15 mouse cellular contexts compared by ENCODE assay signal in genomic region chr2:166647242-166647641, GRCm38 (mm10).
DNase-seq lines count a peak whose midpoint lies in the region; ATAC-seq and TF ChIP-seq lines count a peak whose summit lies in the region.
"Had no signal": no experiment of that assay in that cellular context is flagged by ENCODE, and none has a peak within 500 bp of the region (broad histone marks: within the 10 kb centered on the region; RNA-seq: fewer than 3 reads in every experiment).

No protein-coding gene starts in this region.

- TF ChIP-seq POLR2A in thymus, adult 2 months (IDR thresholded peaks at IDR 0.05; ENCODE audit: control insufficient read depth, extremely low read depth, insufficient read depth, low read length, poor library complexity), result no peak

- no peak for DNase-seq in forebrain, embryonic 10.5 days (ENCODE audit: extremely low spot score, low spot score)
- no peak for DNase-seq in forebrain, embryonic 14.5 days (ENCODE audit: low spot score)
- DNase-seq in thymus, adult 2 months, result no peak
- no peak for DNase-seq in thymus, postnatal 0 days (ENCODE audit: low spot score)
- DNase-seq in yolk sac, embryonic 10.5 days (ENCODE audit: low spot score), result no peak
- DNase-seq in lung, postnatal 14 days, result no peak
- DNase-seq: cerebellum, adult 8-10 months; gastrocnemius, postnatal 36 days; kidney, postnatal 10 days had no signal

- no peaks in the 10 kb centered on the region for H3K9me3 ChIP-seq in forebrain, embryonic 10.5 days
- H3K9me3 ChIP-seq in forebrain, embryonic 14.5 days (replicated peaks; ENCODE audit: control insufficient read depth, low read length), result no peaks in the 10 kb centered on the region
- H3K9me3 ChIP-seq in hindbrain, embryonic 12.5 days (replicated peaks), result no peaks in the 10 kb centered on the region
- no peaks in the 10 kb centered on the region for H3K9me3 ChIP-seq in hindbrain, embryonic 16.5 days (ENCODE audit: control insufficient read depth, low read length)
- H3K9me3 ChIP-seq: neural tube, embryonic 15.5 days had no signal

- H3K4me1 ChIP-seq in forebrain, embryonic 10.5 days, result peaks cover 34% of the 10 kb centered on the region
- peaks cover 3% of the 10 kb centered on the region; the same call in 1 of the 2 replicates for H3K4me1 ChIP-seq in forebrain, embryonic 14.5 days (ENCODE audit: control insufficient read depth, insufficient read depth, low read length)
- H3K4me1 ChIP-seq in hindbrain, embryonic 12.5 days, result peaks cover 24% of the 10 kb centered on the region
- peaks cover 12% of the 10 kb centered on the region for H3K4me1 ChIP-seq in hindbrain, embryonic 16.5 days (ENCODE audit: control insufficient read depth, insufficient read depth, low read depth, low read length)
- H3K4me1 ChIP-seq in thymus, adult 2 months (replicated peaks; ENCODE audit: control insufficient read depth, insufficient read depth, low read length), result peaks cover 65% of the 10 kb centered on the region

- 72% methylated on average over 7 of the region's 7 CpGs for WGBS in forebrain, embryonic 10.5 days
- WGBS in forebrain, embryonic 14.5 days, result 73% methylated on average over 7 of the region's 7 CpGs
- WGBS in hindbrain, embryonic 12.5 days, result 73% methylated on average over 7 of the region's 7 CpGs
- 79% methylated on average over 7 of the region's 7 CpGs for WGBS in hindbrain, embryonic 16.5 days
- WGBS in thymus, adult 2 months, result 43% methylated on average over 7 of the region's 7 CpGs

- peak overlapping the region; percentile 61; the same call in 1 of the 2 replicates for H3K27ac ChIP-seq in forebrain, embryonic 10.5 days
- no peak overlapping the region for H3K27ac ChIP-seq in forebrain, embryonic 14.5 days (ENCODE audit: low read depth, low read length)
- H3K27ac ChIP-seq in hindbrain, embryonic 12.5 days, result peak overlapping the region; percentile 23; the same call in 1 of the 2 replicates
- no peak overlapping the region for H3K27ac ChIP-seq in hindbrain, embryonic 16.5 days (ENCODE audit: low read depth, low read length)
- H3K27ac ChIP-seq in thymus, adult 2 months (ENCODE audit: control insufficient read depth, insufficient read depth, low read length), result peak overlapping the region; percentile 89
- H3K27ac ChIP-seq: liver, embryonic 14.5 days had no signal

- H3K4me3 ChIP-seq in forebrain, embryonic 10.5 days, result no peak overlapping the region
- H3K4me3 ChIP-seq in forebrain, embryonic 14.5 days (ENCODE audit: low read depth, low read length), result no peak overlapping the region
- no peak overlapping the region for H3K4me3 ChIP-seq in hindbrain, embryonic 12.5 days
- no peak overlapping the region for H3K4me3 ChIP-seq in hindbrain, embryonic 16.5 days (ENCODE audit: low read length)
- no peak overlapping the region for H3K4me3 ChIP-seq in thymus, adult 2 months (ENCODE audit: control insufficient read depth, insufficient read depth, low read length)
- H3K4me3 ChIP-seq: neural tube, embryonic 15.5 days had no signal

- no peak overlapping the region for H3K4me2 ChIP-seq in forebrain, embryonic 14.5 days (ENCODE audit: low read length)
- H3K4me2 ChIP-seq in hindbrain, embryonic 12.5 days (replicated peaks), result no peak overlapping the region
- no peak overlapping the region for H3K4me2 ChIP-seq in hindbrain, embryonic 16.5 days (ENCODE audit: low read length)
- H3K4me2 ChIP-seq: neural tube, embryonic 15.5 days had no signal

- H3K36me3 ChIP-seq in forebrain, embryonic 10.5 days (replicated peaks), result peaks cover 27% of the 10 kb centered on the region
- H3K36me3 ChIP-seq in forebrain, embryonic 14.5 days (ENCODE audit: control insufficient read depth, insufficient read depth, low read length), result peaks cover 5% of the 10 kb centered on the region
- peaks cover 10% of the 10 kb centered on the region; the same call in 1 of the 2 replicates for H3K36me3 ChIP-seq in hindbrain, embryonic 12.5 days
- H3K36me3 ChIP-seq in hindbrain, embryonic 16.5 days (ENCODE audit: control insufficient read depth, insufficient read depth, low read length), result no peaks in the 10 kb centered on the region
- peaks cover 10% of the 10 kb centered on the region; the same call in 1 of the 2 replicates for H3K36me3 ChIP-seq in thymus, adult 2 months (ENCODE audit: control insufficient read depth, insufficient read depth, low read length)
- H3K36me3 ChIP-seq: neural tube, embryonic 15.5 days had no signal

- ATAC-seq in forebrain, embryonic 14.5 days, result no peak
- no peak for ATAC-seq in hindbrain, embryonic 12.5 days (ENCODE audit: low FRiP score)
- ATAC-seq in hindbrain, embryonic 16.5 days, result no peak
- ATAC-seq: intestine, postnatal 0 days; lung, postnatal 0 days had no signal

- TF ChIP-seq CTCF in thymus, adult 2 months (IDR thresholded peaks at IDR 0.05; ENCODE audit: borderline replicate concordance, control insufficient read depth, extremely low read depth, insufficient read depth, low read length, poor library complexity), result no peak

- no peaks in the 10 kb centered on the region for H3K27me3 ChIP-seq in forebrain, embryonic 10.5 days (ENCODE audit: poor library complexity, severe bottlenecking)
- H3K27me3 ChIP-seq in forebrain, embryonic 14.5 days (replicated peaks; ENCODE audit: control insufficient read depth, insufficient read depth, low read length), result no peaks in the 10 kb centered on the region
- H3K27me3 ChIP-seq in hindbrain, embryonic 12.5 days, result no peaks in the 10 kb centered on the region
- no peaks in the 10 kb centered on the region for H3K27me3 ChIP-seq in hindbrain, embryonic 16.5 days (replicated peaks; ENCODE audit: control insufficient read depth, insufficient read depth, low read length)
- H3K27me3 ChIP-seq in thymus, adult 2 months (ENCODE audit: control insufficient read depth, insufficient read depth, low read length), result no peaks in the 10 kb centered on the region
- H3K27me3 ChIP-seq: neural tube, embryonic 15.5 days had no signal

- H3K9ac ChIP-seq in forebrain, embryonic 14.5 days (ENCODE audit: low read length), result no peak overlapping the region
- no peak overlapping the region for H3K9ac ChIP-seq in hindbrain, embryonic 12.5 days
- H3K9ac ChIP-seq in hindbrain, embryonic 16.5 days (ENCODE audit: low read depth, low read length), result no peak overlapping the region
- H3K9ac ChIP-seq: liver, embryonic 14.5 days; neural tube, embryonic 15.5 days had no signal

Comparison
In these comparisons a context has a peak if more than half of its experiments do, and no peak if none do; other contexts are left out.
1. H3K27ac ChIP-seq: peak in forebrain, embryonic 10.5 days (single experiment), hindbrain, embryonic 12.5 days (single experiment) and thymus, adult 2 months (single experiment); none in forebrain, embryonic 14.5 days (single experiment) and hindbrain, embryonic 16.5 days (single experiment).